Mouse (Mus musculus) ES-Bruce4 (cell line): ENCODE results near the gene Tmc5. TPM values are rescaled to one million over a fixed set of nuclear protein-coding genes. Genes with fewer than 3 reads are reported as not detected.

ENCODE experiments used
- H3K27ac ChIP-seq: 2 replicates; pipeline ENCODE4 v1.5.1; 2012; ENCODE audit warnings: low read length, inconsistent platforms; ENCODE audit not compliant: insufficient read depth
- H3K27me3 ChIP-seq: 2 replicates; pipeline ENCODE4 v1.6.1; 2012; ENCODE audit warnings: mild to moderate bottlenecking, low read length, inconsistent platforms; ENCODE audit not compliant: control insufficient read depth, poor library complexity, insufficient read depth, severe bottlenecking
- H3K36me3 ChIP-seq: 2 replicates; pipeline ENCODE4 v1.6.1; 2012; ENCODE audit warnings: inconsistent platforms, mild to moderate bottlenecking, low read length, moderate library complexity; ENCODE audit not compliant: control insufficient read depth, poor library complexity, insufficient read depth, severe bottlenecking
- H3K4me1 ChIP-seq: one replicate; pipeline ENCODE4 v1.8.1; 2011; ENCODE audit warnings: low read length; ENCODE audit not compliant: control insufficient read depth, insufficient read depth
- H3K4me3 ChIP-seq: 2 replicates; pipeline ENCODE4 v1.5.1; 2011; ENCODE audit warnings: low read depth, mild to moderate bottlenecking, low read length
- H3K9ac ChIP-seq: 2 replicates; pipeline ENCODE4 v1.6.1; 2012; ENCODE audit warnings: low read depth, mild to moderate bottlenecking, inconsistent platforms; ENCODE audit not compliant: poor library complexity, severe bottlenecking
- H3K9me3 ChIP-seq: replicated peaks from 2 replicates; pipeline ENCODE4 v1.6.1; 2012; ENCODE audit warnings: mild to moderate bottlenecking, low read length, inconsistent platforms; ENCODE audit not compliant: control insufficient read depth, poor library complexity, insufficient read depth, severe bottlenecking
- CTCF ChIP-seq: IDR thresholded peaks from one replicate; pipeline ENCODE4 v1.8.1; 2011; ENCODE audit warnings: low read depth, low read length
- EP300 ChIP-seq: IDR thresholded peaks from 2 replicates; pipeline ENCODE4 v1.6.1; 2011; ENCODE audit warnings: low read depth, low read length; ENCODE audit not compliant: insufficient read depth
- POLR2A ChIP-seq: IDR thresholded peaks from one replicate; pipeline ENCODE4 v1.8.1; 2011; ENCODE audit warnings: low read length; ENCODE audit not compliant: insufficient read depth
- polyA plus RNA-seq: library from polyadenylated mRNA; stranded (reverse); fragments of >200 nt; gene quantifications from 2 replicates; pipeline ENCODE4 v1.2.4, GENCODE M21; 2011; ENCODE audit warnings: low read depth; ENCODE audit not compliant: missing spikeins, insufficient read depth, insufficient read length

Gene Tmc5
- polyA plus RNA-seq, 1 experiment, result 0.16 TPM

GRCm38 (mm10) chr7:118710776-118711175, 113.7 kb downstream of the Tmc5 start:
- Histone ChIP-seq H3K27ac (peak overlapping the region; percentile 29; the same call in 1 of the 2 replicates), H3K9ac (no peak overlapping the region), H3K27me3 (no peaks in the 10 kb centered on the region), H3K4me1 (peaks cover 2% of the 10 kb centered on the region), H3K36me3 (peaks cover 3% of the 10 kb centered on the region), H3K4me3 (no peak overlapping the region), H3K9me3 (no peaks in the 10 kb centered on the region)
- TF ChIP-seq CTCF, result no peak
- TF ChIP-seq EP300, result no peak
- TF ChIP-seq POLR2A, result no peak

- no peaks in the 10 kb centered on the region for H3K27me3 ChIP-seq
- H3K4me1 ChIP-seq, result peaks cover 2% of the 10 kb centered on the region
- peaks cover 3% of the 10 kb centered on the region for H3K36me3 ChIP-seq
- no peaks in the 10 kb centered on the region for H3K9me3 ChIP-seq
- peak within 1 kb of the TSS; percentile 70 for H3K4me3 ChIP-seq
- no peak within 1 kb of the TSS for H3K27ac ChIP-seq
- no peak for TF ChIP-seq CTCF
- no peak for TF ChIP-seq POLR2A
- no peak for TF ChIP-seq EP300
- peak within 1 kb of the TSS; percentile 16 for H3K9ac ChIP-seq
Measured at GRCm38 (mm10) chr7:118712228-118713173, 115.4 kb downstream of the Tmc5 start, which contains the start of gene Ccp110. Gene Ccp110 (plus strand): TSS chr7:118712552.

GRCm38 (mm10) chr7:118714873-118715272, 117.8 kb downstream of the Tmc5 start:
- Histone ChIP-seq H3K9ac (no peak overlapping the region), H3K9me3 (no peaks in the 10 kb centered on the region), H3K27ac (no peak overlapping the region), H3K36me3 (peaks cover 10% of the 10 kb centered on the region), H3K4me3 (no peak overlapping the region), H3K4me1 (peaks cover 2% of the 10 kb centered on the region), H3K27me3 (no peaks in the 10 kb centered on the region)
- no peak for TF ChIP-seq EP300
- no peak for TF ChIP-seq POLR2A
- TF ChIP-seq CTCF, result no peak

- Histone ChIP-seq H3K27me3 (no peaks in the 10 kb centered on the region), H3K4me3 (no peak overlapping the region), H3K4me1 (no peaks in the 10 kb centered on the region), H3K9me3 (no peaks in the 10 kb centered on the region), H3K9ac (no peak overlapping the region), H3K27ac (no peak overlapping the region), H3K36me3 (peaks cover 20% of the 10 kb centered on the region)
- TF ChIP-seq CTCF, result no peak
Measured at GRCm38 (mm10) chr7:118718066-118718465, 121.0 kb downstream of the Tmc5 start.

- no peaks in the 10 kb centered on the region for H3K9me3 ChIP-seq
- no peak overlapping the region for H3K9ac ChIP-seq
- no peak for TF ChIP-seq POLR2A
- TF ChIP-seq EP300, result no peak
- TF ChIP-seq CTCF, result no peak
- H3K36me3 ChIP-seq, result peaks cover 21% of the 10 kb centered on the region
- H3K4me1 ChIP-seq, result no peaks in the 10 kb centered on the region
- no peaks in the 10 kb centered on the region for H3K27me3 ChIP-seq
- no peak overlapping the region for H3K27ac ChIP-seq
- no peak overlapping the region for H3K4me3 ChIP-seq
Measured at GRCm38 (mm10) chr7:118723927-118724326, 126.8 kb downstream of the Tmc5 start.

Other genes with a start within 250 kb of the Tmc5 start
- 4.0 and 4.5 TPM in 2 replicates for gene Syt17, start 149.1 kb upstream of the Tmc5 start, polyA plus RNA-seq
- 7.2 and 7.7 TPM in 2 replicates for gene Itpripl2, start 105.3 kb upstream of the Tmc5 start, polyA plus RNA-seq
- 29.0 and 30.8 TPM in 2 replicates for gene Coq7, start 63.9 kb upstream of the Tmc5 start, polyA plus RNA-seq
- gene Tmc7, start 12.6 kb upstream of the Tmc5 start, polyA plus RNA-seq, result 7.7 TPM in 2 replicates
- 24.7 and 29.9 TPM in 2 replicates for gene Gde1, start 108.5 kb downstream of the Tmc5 start, polyA plus RNA-seq
- 36.0 and 43.8 TPM in 2 replicates for gene Ccp110, start 115.3 kb downstream of the Tmc5 start, polyA plus RNA-seq
- 53.6 and 54.7 TPM in 2 replicates for gene Vps35l, start 142.9 kb downstream of the Tmc5 start, polyA plus RNA-seq